Mouse (Mus musculus) Patski (cell line): Measurements from ENCODE around the gene Vgll4. TPM values are rescaled to one million over a fixed set of nuclear protein-coding genes. Genes with fewer than 3 reads are reported as not detected.
"Not testable (repeated sequence)": the region's sequence is repeated elsewhere in the genome, so short reads cannot be mapped to it uniquely, and the experiment has no call there.

Experiments used
- ATAC-seq: fragments of 100-300 bp; one replicate; pipeline ENCODE4 v1.8.0; 2021
- CTCF ChIA-PET: fragments of 350-600 bp; sonication (Branson Sonifier 250); formaldehyde crosslinking; loops from one replicate; lab custom pipeline; 2022; ENCODE audit warnings: inconsistent platforms; lab: Charles Lee
- POLR2A ChIA-PET: fragments of 350-600 bp; sonication (Branson Sonifier 250); formaldehyde crosslinking; loops from one replicate; lab custom pipeline; 2022; ENCODE audit warnings: antibody characterized with exemption, inconsistent platforms; lab: Charles Lee
- DNase-seq: peaks from one replicate; pipeline ENCODE4 v3.0.0-alpha.2; 2011; ENCODE audit warnings: low read depth, low spot score
- H3K27me3 ChIP-seq: fragments of 371-371 bp; one replicate; pipeline ENCODE4 v1.5.1; 2021
- CTCF ChIP-seq: fragments of 100-300 bp; IDR thresholded peaks from one replicate; pipeline ENCODE4 v1.5.1; 2021
- in situ Hi-C: fragments of 300-500 bp; cut with MboI; formaldehyde crosslinking; loops from 3 replicates; pipeline ENCODE4 v1.11.1; 2018; ENCODE audit warnings: low pct_unique_long_range_greater_than_20kb, mixed read lengths
- polyA plus RNA-seq: library from polyadenylated mRNA; unstranded; gene quantifications from one replicate; pipeline ENCODE4 v1.2.3, GENCODE M21; 2021

Gene Vgll4
- polyA plus RNA-seq, 1 experiment from 2014 or later, result 98.0 TPM

GRCm38 (mm10) chr6:114926369-114927157 is 43.2 kb downstream of the Vgll4 start:
- in situ Hi-C loops, result loop anchor here (25.0 kb wide), 1 partner anchor 336 kb away; the partner anchor contains the start of gene Timp4
- CTCF ChIA-PET, result interaction anchor here (0.8 to 9.1 kb wide), 7 partner anchors 39 to 230 kb away, joined by 3 to 153 read pairs (median 7); no protein-coding TSS in a partner anchor
- ATAC-seq, result no peak

GRCm38 (mm10) chr6:114925196-114925595 is 44.6 kb downstream of the Vgll4 start:
- H3K27me3 ChIP-seq, result no peaks in the 10 kb centered on the region
- DNase-seq (no peak), ATAC-seq (no peak)
- CTCF ChIA-PET, result interaction anchor here (1.3 to 9.1 kb wide), 5 partner anchors 37 to 204 kb away, joined by 3 to 81 read pairs (median 6); no protein-coding TSS in a partner anchor
- POLR2A ChIA-PET, result no interaction called here
- in situ Hi-C loops, result loop anchor here (25.0 kb wide), 1 partner anchor 337 kb away; the partner anchor contains the start of gene Timp4
- TF ChIP-seq CTCF, result no peak

More at GRCm38 (mm10) chr6:114926369-114927157, 43.2 kb downstream of the Vgll4 start:
- POLR2A ChIA-PET, result no interaction called here
- DNase-seq, result no peak
- TF ChIP-seq CTCF, result peak; percentile 67
- H3K27me3 ChIP-seq, result no peaks in the 10 kb centered on the region

GRCm38 (mm10) chr6:114922355-114923096 is 47.3 kb downstream of the Vgll4 start:
- in situ Hi-C loops, result loop anchor here (5.0 kb wide), 1 partner anchor 200 kb away; no protein-coding TSS in a partner anchor
- ChIA-PET CTCF (interaction anchor here (0.9 to 9.1 kb wide), 7 partner anchors 73 to 203 kb away, joined by 3 to 81 read pairs (median 7); no protein-coding TSS in a partner anchor), POLR2A (interaction anchor here (0.7 to 1.0 kb wide), 2 partner anchors 20 to 94 kb away, joined by 3 to 9 read pairs; no protein-coding TSS in a partner anchor)
- DNase-seq, H3K27me3 ChIP-seq, ATAC-seq: not testable (repeated sequence)

- DNase-seq (peak; percentile 67), ATAC-seq (peak; percentile 91)
- H3K27me3 ChIP-seq, result no peaks in the 10 kb centered on the region
- no peak for TF ChIP-seq CTCF
- ChIA-PET POLR2A (interaction anchor here (0.7 kb wide), 1 partner anchor 93 kb away, joined by 9 read pairs; no protein-coding TSS in a partner anchor), CTCF (interaction anchor here (0.6 to 9.1 kb wide), 6 partner anchors 42 to 202 kb away, joined by 3 to 81 read pairs (median 4); no protein-coding TSS in a partner anchor)
- in situ Hi-C loops, result loop anchor here (5.0 kb wide), 1 partner anchor 199 kb away; no protein-coding TSS in a partner anchor
Measured at GRCm38 (mm10) chr6:114921632-114922354, 48.0 kb downstream of the Vgll4 start.

- CTCF ChIA-PET, result interaction anchor here (0.6 to 1.9 kb wide), 6 partner anchors 26 to 201 kb away, joined by 3 to 5 read pairs (median 3); no protein-coding TSS in a partner anchor
- ATAC-seq, result no peak
- in situ Hi-C loops, result loop anchor here (5.0 kb wide), 1 partner anchor 198 kb away; no protein-coding TSS in a partner anchor
- no peak for TF ChIP-seq CTCF
- POLR2A ChIA-PET, result interaction anchor here (0.6 to 0.7 kb wide), 2 partner anchors 31 to 54 kb away, joined by 5 to 8 read pairs; no protein-coding TSS in a partner anchor
- DNase-seq, result no peak
- H3K27me3 ChIP-seq, result no peaks in the 10 kb centered on the region
Measured at GRCm38 (mm10) chr6:114920523-114921445, 49.0 kb downstream of the Vgll4 start.

GRCm38 (mm10) chr6:114919670-114920313 is 50.0 kb downstream of the Vgll4 start:
- in situ Hi-C loops, result loop anchor here (5.0 kb wide), 1 partner anchor 197 kb away; no protein-coding TSS in a partner anchor
- no peak for TF ChIP-seq CTCF
- ATAC-seq, result no peak
- POLR2A ChIA-PET, result interaction anchor here (0.7 to 0.8 kb wide), 2 partner anchors 17 to 30 kb away, joined by 3 to 5 read pairs; no protein-coding TSS in a partner anchor
- no peak for DNase-seq
- no peaks in the 10 kb centered on the region for H3K27me3 ChIP-seq
- CTCF ChIA-PET, result interaction anchor here (1.2 to 1.5 kb wide), 4 partner anchors 25 to 46 kb away, joined by 3 to 5 read pairs (median 3); no protein-coding TSS in a partner anchor

GRCm38 (mm10) chr6:114918994-114919393 is 50.8 kb downstream of the Vgll4 start:
- TF ChIP-seq CTCF, result no peak
- ChIA-PET POLR2A (no interaction called here), CTCF (interaction anchor here (1.4 to 1.5 kb wide), 2 partner anchors 25 to 45 kb away, joined by 3 to 4 read pairs; no protein-coding TSS in a partner anchor)
- no peaks in the 10 kb centered on the region for H3K27me3 ChIP-seq
- ATAC-seq, result no peak
- DNase-seq, result no peak
- in situ Hi-C loops, result no loop called here
